Mouse (Mus musculus) hindbrain, embryonic 15.5 days (tissue): ENCODE data around the gene Vmn2r84. TPM values are rescaled to one million over a fixed set of nuclear protein-coding genes. Genes with fewer than 3 reads are reported as not detected.
"Not testable (repeated sequence)": the region's sequence is repeated elsewhere in the genome, so short reads cannot be mapped to it uniquely, and the experiment has no call there.

Source experiments
- ATAC-seq: fragments of 200-750 bp; cut with Nextera tagmentation; 2 replicates; pipeline ENCODE4 v1.8.0; 2017; ENCODE audit warnings: low read depth, moderate number of reproducible peaks, moderate TSS enrichment; ENCODE audit not compliant: low FRiP score
- H3K27ac ChIP-seq: fragments of 300-500 bp; sonication (generic); replicated peaks from 2 replicates; pipeline ENCODE4 v1.5.1; 2015; ENCODE audit warnings: mild to moderate bottlenecking, inconsistent platforms
- H3K27me3 ChIP-seq: fragments of 300-500 bp; sonication (generic); 2 replicates; pipeline ENCODE4 v1.6.1; 2015; ENCODE audit warnings: control low read depth, inconsistent platforms
- H3K36me3 ChIP-seq: fragments of 300-500 bp; sonication (generic); 2 replicates; pipeline ENCODE4 v1.6.1; 2015; ENCODE audit warnings: control low read depth, inconsistent platforms
- H3K4me1 ChIP-seq: fragments of 300-500 bp; sonication (generic); replicated peaks from 2 replicates; pipeline ENCODE4 v1.6.1; 2015; ENCODE audit warnings: control low read depth, inconsistent platforms
- H3K4me2 ChIP-seq: fragments of 300-500 bp; sonication (generic); 2 replicates; pipeline ENCODE4 v1.6.1; 2015; ENCODE audit warnings: moderate library complexity, mild to moderate bottlenecking, inconsistent platforms
- H3K4me3 ChIP-seq: fragments of 300-500 bp; sonication (generic); 2 replicates; pipeline ENCODE4 v1.5.1; 2015; ENCODE audit warnings: mild to moderate bottlenecking, inconsistent platforms
- H3K9ac ChIP-seq: fragments of 300-500 bp; sonication (generic); 2 replicates; pipeline ENCODE4 v1.6.1; 2015; ENCODE audit warnings: inconsistent platforms
- H3K9me3 ChIP-seq: fragments of 300-500 bp; sonication (generic); 2 replicates; pipeline ENCODE4 v1.6.1; 2016; ENCODE audit warnings: control low read depth, inconsistent platforms
- WGBS: fragments of 180-500 bp; shearing (Covaris S2); methylation state at CpG from one replicate; pipeline ENCODE4 v1.1.7; 2015; 5-methylcytosine and 5-hydroxymethylcytosine counted together
- polyA plus RNA-seq: library from polyadenylated mRNA; unstranded; fragments of >200 nt; fragmentation: Nextera tagmentation; extraction: Ambion mirVana; gene quantifications from 2 replicates; pipeline ENCODE4 v1.2.1, GENCODE M21; 2015

The Vmn2r84 gene
- polyA plus RNA-seq: 0.03 and 0.04 TPM in 2 replicates

DNA sequence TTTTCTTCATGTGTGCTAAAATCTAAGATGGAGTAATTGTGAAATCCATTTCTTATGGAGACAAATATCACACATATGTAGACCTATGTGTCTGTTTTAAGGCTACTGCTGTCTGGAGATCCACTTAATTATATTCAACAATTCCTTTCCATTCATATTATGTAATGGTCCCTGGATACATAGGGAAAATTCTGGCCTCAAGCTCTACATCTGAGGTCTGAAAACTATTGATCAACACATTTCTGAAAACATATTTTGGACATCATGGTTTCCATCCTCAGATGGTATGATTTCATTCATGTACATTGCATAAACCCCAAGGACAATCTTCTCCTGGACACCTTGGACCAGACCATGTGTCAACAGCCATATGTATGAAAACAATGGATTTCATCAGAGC is at the start of gene Vmn2r84:
Gene Vmn2r84 (minus strand): TSS at position 101 of the 400 bp plus-strand sequence.
- Histone ChIP-seq H3K9me3 (no peaks in the 10 kb centered on the region), H3K9ac (no peak within 1 kb of the TSS), H3K4me2 (no peak within 1 kb of the TSS), H3K4me1 (no peaks in the 10 kb centered on the region), H3K27me3 (no peaks in the 10 kb centered on the region), H3K4me3 (no peak within 1 kb of the TSS), H3K27ac (no peak within 1 kb of the TSS), H3K36me3 (no peaks in the 10 kb centered on the region)
- no peak for ATAC-seq

DNA sequence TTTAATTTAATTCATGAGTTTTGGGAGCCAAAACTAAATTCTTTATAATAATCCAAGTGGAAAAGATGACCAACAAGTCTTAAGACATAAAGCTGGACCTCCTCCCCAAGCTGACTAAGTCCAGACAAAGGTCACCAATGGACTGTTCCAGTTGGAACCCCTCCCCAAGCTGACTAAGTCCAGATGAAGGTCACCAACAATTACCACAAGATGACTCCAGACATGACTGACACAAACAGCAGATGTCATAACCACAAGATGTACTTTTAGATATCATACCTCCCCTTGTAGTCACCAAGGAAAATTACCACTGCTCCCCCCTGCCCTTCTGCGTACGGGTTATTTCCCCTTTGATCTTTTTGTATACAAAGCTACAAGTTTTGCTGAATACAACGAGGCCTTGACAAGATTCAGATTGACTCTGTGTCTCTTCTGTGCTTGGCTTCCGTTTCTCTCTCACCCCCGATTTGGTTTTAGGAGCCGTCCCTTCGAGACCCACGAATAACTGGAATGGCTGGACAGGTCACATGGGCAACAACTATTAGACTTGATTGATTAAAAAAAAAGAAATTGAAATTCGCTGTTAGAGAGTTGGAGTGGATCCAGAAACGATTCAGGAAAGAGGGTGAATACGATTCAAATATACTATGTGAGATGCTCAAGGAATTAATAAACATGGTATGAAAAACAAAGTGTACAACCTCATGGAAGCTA is 40.2 kb upstream of the Vmn2r84 start:
- not testable (repeated sequence) for H3K9me3 ChIP-seq, H3K4me3 ChIP-seq, H3K4me2 ChIP-seq, H3K9ac ChIP-seq, H3K36me3 ChIP-seq, H3K4me1 ChIP-seq, H3K27me3 ChIP-seq, ATAC-seq, H3K27ac ChIP-seq
- WGBS: 89% methylated on average over 11 of the region's 11 CpGs

DNA sequence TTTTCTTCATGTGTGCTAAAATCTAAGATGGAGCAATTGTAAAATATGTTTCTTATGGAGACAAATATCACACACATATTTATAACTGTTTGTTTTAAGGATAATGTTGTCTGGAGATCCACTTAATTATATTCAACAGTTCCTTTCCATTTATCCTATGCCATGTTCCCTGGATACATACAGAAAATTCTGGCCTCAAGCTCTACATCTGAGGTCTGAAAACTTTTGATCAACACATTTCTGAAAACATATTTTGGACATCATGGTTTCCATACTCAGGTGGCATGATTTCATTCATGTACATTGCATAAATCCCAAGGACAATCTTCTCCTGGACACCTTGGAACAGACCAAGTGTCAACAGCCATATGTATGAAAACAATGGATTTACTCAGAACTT is 35.5 kb upstream of the Vmn2r84 start, which contains the start of gene Vmn2r85:
Gene Vmn2r85 (minus strand): TSS at position 101 of the 400 bp plus-strand sequence.
- not testable (repeated sequence) for H3K27ac ChIP-seq, H3K4me3 ChIP-seq, ATAC-seq, H3K9me3 ChIP-seq, H3K4me2 ChIP-seq, H3K27me3 ChIP-seq, H3K4me1 ChIP-seq, H3K36me3 ChIP-seq, H3K9ac ChIP-seq

DNA sequence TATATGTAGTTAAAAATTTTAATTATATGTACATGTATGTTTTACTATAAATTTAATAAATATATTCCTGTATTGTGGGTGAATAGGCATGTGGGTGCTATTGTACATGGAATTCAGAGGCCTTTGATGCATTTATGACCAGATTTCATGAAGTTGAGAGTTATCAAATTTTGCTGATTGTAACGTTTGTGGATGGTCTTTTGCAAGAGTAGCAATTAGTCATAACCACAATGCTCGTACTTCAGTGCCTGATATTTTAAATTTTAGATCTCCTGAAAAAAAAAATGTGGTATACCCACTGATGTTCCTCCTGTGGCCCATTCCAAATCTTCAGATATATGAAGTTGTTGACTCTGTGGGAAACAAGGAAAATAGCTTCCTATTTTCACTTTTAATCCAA is 28.2 kb upstream of the Vmn2r84 start:
- H3K4me2 ChIP-seq, ATAC-seq, H3K4me1 ChIP-seq, H3K9me3 ChIP-seq, H3K4me3 ChIP-seq, H3K9ac ChIP-seq, H3K27me3 ChIP-seq, H3K27ac ChIP-seq, H3K36me3 ChIP-seq: not testable (repeated sequence)
- WGBS: 84% methylated on average over 2 of the region's 2 CpGs

DNA sequence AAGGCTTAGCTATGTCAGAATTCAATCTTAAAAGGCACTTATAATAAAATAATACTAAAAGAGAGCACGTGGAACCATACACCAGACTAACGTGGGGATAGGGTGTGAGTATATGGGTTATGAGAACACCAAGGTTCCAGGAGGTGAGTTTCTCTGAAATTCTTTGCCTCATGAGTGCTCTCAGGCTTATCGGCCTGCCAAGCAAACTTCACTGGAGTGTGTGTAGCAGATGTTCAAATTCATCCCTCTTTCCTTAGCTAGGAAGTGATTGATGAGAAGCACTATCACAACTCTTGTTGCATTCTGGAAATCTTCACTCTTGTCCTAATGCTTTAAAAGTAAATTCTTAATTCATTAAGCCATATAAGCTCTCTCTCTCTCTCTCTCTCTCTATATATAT is 26.3 kb upstream of the Vmn2r84 start:
- Histone ChIP-seq H3K4me3 (no peak overlapping the region), H3K27ac (no peak overlapping the region), H3K9me3 (no peaks in the 10 kb centered on the region), H3K27me3 (no peaks in the 10 kb centered on the region), H3K9ac (no peak overlapping the region), H3K4me2 (no peak overlapping the region), H3K36me3 (no peaks in the 10 kb centered on the region), H3K4me1 (no peaks in the 10 kb centered on the region)
- no peak for ATAC-seq
- WGBS: 83% methylated on average over 3 of the region's 3 CpGs

DNA sequence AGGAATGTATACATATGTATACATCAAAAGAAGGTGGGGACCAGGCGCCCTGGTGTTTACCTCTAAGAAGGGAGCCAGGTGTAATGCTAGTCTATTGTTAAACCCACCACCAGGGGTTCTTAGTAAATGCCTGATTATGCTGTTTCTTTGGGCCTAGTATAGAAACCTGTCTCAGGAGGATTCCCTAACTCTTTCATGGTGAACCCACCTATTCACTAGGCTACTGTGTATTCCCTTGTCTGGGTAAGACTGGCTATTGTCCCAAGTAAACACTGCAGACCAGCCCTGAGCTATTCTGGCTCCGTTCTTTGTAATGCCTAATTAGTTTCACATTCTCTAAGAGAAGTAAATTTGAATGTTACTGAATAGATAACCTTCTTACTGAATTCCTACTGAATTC is 25.8 kb upstream of the Vmn2r84 start:
- WGBS: 53% methylated on average over 2 of the region's 2 CpGs
- not testable (repeated sequence) for H3K9ac ChIP-seq, ATAC-seq, H3K4me2 ChIP-seq, H3K27me3 ChIP-seq, H3K4me1 ChIP-seq, H3K4me3 ChIP-seq, H3K36me3 ChIP-seq, H3K9me3 ChIP-seq, H3K27ac ChIP-seq

DNA sequence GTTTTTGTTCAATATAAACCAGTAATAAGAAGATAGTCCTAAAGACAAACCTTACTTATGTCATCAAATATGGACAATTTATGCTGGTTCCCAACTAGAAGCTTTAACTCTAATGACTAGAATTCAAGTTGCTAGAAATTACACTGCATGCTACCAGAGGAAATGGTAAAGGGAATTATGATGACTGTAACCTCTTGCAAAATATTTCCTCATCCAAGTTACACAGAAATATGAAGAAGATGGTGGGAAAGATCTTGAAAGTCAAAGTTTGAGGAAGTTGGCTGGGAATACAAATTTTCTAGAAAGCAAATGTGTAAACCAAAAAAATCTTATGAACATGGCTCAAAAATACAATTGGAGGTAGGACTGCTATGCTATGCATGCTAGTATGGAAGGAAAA is 22.2 kb upstream of the Vmn2r84 start:
- H3K36me3 ChIP-seq, H3K4me1 ChIP-seq, H3K4me2 ChIP-seq, ATAC-seq, H3K9ac ChIP-seq, H3K27me3 ChIP-seq, H3K4me3 ChIP-seq, H3K27ac ChIP-seq, H3K9me3 ChIP-seq: not testable (repeated sequence)

DNA sequence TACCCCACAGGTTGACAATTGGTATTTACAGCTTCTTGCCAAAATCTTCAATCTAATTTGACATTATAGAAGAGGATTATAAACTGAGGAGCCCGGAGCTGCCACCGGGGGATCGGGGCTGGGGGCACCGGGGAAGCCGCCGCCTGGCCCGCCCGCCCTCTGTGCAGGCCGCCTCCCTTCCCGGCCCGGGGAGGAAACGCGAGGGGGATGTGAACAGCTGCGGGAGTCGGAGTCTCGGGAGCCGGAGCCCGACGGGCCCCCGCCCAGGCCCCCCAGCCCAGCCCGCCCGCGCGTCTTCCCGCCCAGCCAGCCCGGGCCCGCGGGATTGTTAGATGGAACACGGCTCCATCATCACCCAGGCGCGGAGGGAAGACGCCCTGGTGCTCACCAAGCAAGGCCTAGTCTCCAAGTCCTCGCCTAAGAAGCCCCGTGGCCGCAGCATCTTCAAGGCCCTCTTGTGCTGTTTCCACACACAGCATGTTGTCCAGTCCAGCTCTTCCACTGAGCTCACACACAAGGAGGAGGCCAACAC is 18.1 kb upstream of the Vmn2r84 start:
- not testable (repeated sequence) for H3K27ac ChIP-seq, H3K9ac ChIP-seq, H3K9me3 ChIP-seq, H3K4me2 ChIP-seq, H3K4me3 ChIP-seq, H3K4me1 ChIP-seq, H3K27me3 ChIP-seq, H3K36me3 ChIP-seq
- ATAC-seq: 0 out of 2 replicates have a peak, but pooled peaks have one; percentile 51
- 71% methylated on average over 34 of the region's 35 CpGs for WGBS

DNA sequence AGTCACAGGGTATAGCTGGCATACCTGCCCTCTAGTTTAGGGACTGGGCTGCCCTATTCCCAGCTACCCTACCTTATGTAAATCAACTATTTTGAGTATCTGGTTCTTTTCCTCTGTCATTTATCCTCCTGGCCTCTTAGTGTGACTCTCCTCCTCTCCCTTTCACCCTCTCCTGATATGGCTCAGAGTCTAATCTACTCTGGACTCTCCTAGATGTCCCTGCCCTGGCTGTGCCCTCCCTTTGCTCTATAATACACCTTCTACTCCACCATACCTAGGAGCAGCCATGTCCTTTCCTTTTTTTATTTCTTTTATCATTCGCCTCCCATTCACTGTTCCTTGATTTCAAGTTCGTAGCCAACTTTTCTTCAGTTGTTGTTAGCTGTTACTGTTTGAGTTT is 19.0 kb downstream of the Vmn2r84 start:
- no peaks in the 10 kb centered on the region for H3K36me3 ChIP-seq
- H3K9ac ChIP-seq: no peak overlapping the region
- H3K9me3 ChIP-seq: no peaks in the 10 kb centered on the region
- no peaks in the 10 kb centered on the region for H3K27me3 ChIP-seq
- no peak overlapping the region for H3K4me2 ChIP-seq
- no peaks in the 10 kb centered on the region for H3K4me1 ChIP-seq
- H3K4me3 ChIP-seq: no peak overlapping the region
- ATAC-seq: no peak
- no peak overlapping the region for H3K27ac ChIP-seq
- whole genome bisulfite sequencing: 88% methylated on average over 2 of the region's 2 CpGs

DNA sequence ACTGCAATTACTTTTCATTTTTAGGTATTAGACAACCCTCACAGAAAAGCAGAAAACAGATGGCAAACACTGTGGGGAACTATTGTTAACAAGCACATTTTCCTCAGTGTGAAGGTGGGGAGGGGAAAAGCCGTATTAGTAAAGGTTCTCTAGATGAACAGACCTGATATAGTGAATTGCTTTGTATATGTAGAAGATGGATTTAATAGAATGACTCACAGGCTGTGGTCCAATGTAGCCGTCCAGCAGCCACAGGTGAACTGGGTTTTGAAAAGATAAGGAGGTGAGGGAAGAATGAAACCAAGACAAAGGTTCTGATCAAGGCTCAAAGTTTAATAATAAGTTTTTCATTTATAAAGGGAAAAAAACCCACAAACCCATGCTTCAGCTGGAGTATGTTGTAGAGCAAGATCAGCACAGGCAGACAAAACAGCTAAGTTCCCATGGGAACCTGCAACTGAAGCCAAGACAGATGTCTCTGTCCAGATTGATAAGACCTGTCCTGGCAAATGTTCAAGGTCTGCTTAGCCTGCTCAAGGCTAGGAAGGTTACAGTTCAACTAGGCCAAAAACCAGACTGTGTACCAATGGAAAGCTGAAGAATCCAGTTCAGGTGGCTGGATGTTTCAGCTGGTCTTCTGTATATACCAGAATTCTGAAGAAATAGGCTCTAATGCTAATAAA is 21.5 kb downstream of the Vmn2r84 start:
- Histone ChIP-seq H3K9me3 (no peaks in the 10 kb centered on the region), H3K9ac (no peak overlapping the region), H3K27me3 (no peaks in the 10 kb centered on the region), H3K4me1 (no peaks in the 10 kb centered on the region), H3K4me3 (no peak overlapping the region), H3K27ac (no peak overlapping the region), H3K4me2 (no peak overlapping the region), H3K36me3 (no peaks in the 10 kb centered on the region)
- no peak for ATAC-seq
- 80% methylated on average over 2 of the region's 2 CpGs for WGBS

DNA sequence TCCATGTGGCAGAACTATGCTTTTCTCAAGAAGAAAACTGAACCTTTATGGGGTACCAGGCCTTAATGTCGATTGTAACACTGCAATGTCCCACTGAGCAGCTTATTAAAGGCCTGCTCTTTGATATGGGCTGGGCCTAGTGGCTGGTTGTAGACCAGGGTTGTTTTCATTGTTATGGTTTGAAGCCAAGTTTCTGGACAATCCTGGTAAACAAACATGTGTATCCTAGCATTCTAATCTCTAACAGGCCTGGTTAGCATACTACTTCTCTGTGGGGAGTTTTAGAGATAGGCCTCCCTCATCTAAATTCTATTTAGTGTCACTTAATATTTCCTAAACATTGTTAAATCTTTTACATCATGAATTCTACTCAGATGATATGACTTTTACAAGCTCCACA is 22.5 kb downstream of the Vmn2r84 start:
- no peaks in the 10 kb centered on the region for H3K4me1 ChIP-seq
- ATAC-seq: no peak
- no peak overlapping the region for H3K27ac ChIP-seq
- H3K9ac ChIP-seq: no peak overlapping the region
- H3K36me3 ChIP-seq: no peaks in the 10 kb centered on the region
- no peaks in the 10 kb centered on the region for H3K9me3 ChIP-seq
- 70% methylated on average over 1 of the region's 1 CpGs for WGBS
- no peak overlapping the region for H3K4me3 ChIP-seq
- no peaks in the 10 kb centered on the region for H3K27me3 ChIP-seq
- H3K4me2 ChIP-seq: no peak overlapping the region

DNA sequence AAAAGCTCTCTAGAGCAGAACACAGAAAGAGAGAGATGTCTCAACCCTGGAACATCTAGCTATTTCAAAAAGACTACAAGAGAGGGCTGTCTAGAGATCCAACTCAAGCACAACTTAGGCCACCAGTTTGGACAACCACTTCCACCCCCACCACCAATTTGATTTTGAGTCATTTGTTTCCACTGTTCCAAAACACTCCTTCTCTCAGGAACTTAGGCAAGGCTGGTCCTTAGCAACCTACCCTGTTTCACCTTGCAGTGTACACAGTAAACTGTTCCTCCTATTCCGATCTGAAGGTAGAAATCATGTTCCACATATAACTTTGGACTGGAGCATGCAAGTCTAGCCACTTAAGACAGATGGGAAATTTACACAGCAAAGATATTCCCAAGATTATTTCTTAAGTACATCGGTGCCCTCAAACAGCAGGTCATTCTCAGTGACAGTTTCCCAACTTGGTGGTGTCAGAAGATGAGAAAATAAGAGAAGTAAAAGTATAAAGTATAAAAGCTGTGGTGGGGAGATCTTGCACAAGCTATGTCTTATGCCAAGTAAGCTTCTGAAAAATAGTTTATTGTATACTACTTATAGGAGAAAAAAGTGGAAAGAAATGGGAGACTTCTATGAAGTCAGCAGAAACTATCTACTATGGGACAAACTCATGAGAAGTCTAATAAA is 24.0 kb downstream of the Vmn2r84 start:
- Histone ChIP-seq H3K27me3 (no peaks in the 10 kb centered on the region), H3K4me1 (no peaks in the 10 kb centered on the region), H3K27ac (no peak overlapping the region), H3K4me3 (no peak overlapping the region), H3K4me2 (no peak overlapping the region), H3K9ac (no peak overlapping the region), H3K9me3 (no peaks in the 10 kb centered on the region), H3K36me3 (no peaks in the 10 kb centered on the region)
- no peak for ATAC-seq
- WGBS: 96% methylated on average over 2 of the region's 2 CpGs
